31 mouse cellular contexts compared by ENCODE assay signal in the genomic region with DNA sequence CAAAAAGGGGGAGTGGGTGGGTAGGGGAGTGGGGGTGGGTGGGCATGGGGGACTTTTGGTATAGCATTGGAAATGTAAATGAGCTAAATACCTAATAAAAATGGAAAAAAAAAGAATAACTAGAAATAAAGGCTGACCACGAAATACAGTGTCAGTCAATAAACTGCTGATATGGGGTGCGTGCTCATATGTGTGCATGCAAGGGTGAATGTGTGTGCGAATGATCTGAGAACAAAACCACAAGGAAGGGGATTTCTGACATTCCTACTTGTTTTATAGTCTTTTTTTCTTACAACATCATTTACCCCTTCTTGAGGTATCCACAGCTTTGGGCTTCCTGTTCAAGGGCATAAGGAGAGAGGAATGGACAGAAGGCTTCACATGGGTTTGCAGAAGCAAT.
"Had no signal": no experiment of that assay in that cellular context is flagged by ENCODE, and none has a peak within 500 bp of the region (broad histone marks: within the 10 kb centered on the region; RNA-seq: fewer than 3 reads in every experiment).

No protein-coding gene starts in this region.

- H3K4me1 ChIP-seq: heart, embryonic 10.5 days; heart, embryonic 12.5 days; heart, embryonic 15.5 days; hindbrain, embryonic 10.5 days; hindbrain, embryonic 12.5 days; hindbrain, embryonic 13.5 days; hindbrain, embryonic 15.5 days; intestine, embryonic 15.5 days; kidney, embryonic 15.5 days had no signal

- H3K4me3 ChIP-seq: heart, embryonic 10.5 days; heart, embryonic 12.5 days; heart, embryonic 13.5 days; heart, embryonic 15.5 days; hindbrain, embryonic 10.5 days; hindbrain, embryonic 12.5 days; hindbrain, embryonic 13.5 days; hindbrain, embryonic 15.5 days; intestine, embryonic 15.5 days; kidney, embryonic 15.5 days; layer of hippocampus, adult 2 months; left cerebral cortex, adult 2 months had no signal

- H3K27me3 ChIP-seq: heart, embryonic 12.5 days; heart, embryonic 13.5 days; heart, embryonic 15.5 days; hindbrain, embryonic 12.5 days; hindbrain, embryonic 13.5 days; hindbrain, embryonic 15.5 days; intestine, embryonic 15.5 days; kidney, embryonic 15.5 days had no signal

- H3K9ac ChIP-seq: heart, embryonic 12.5 days; heart, embryonic 13.5 days; heart, embryonic 15.5 days; hindbrain, embryonic 12.5 days; hindbrain, embryonic 13.5 days; hindbrain, embryonic 14.5 days; hindbrain, embryonic 15.5 days; intestine, embryonic 15.5 days; kidney, embryonic 15.5 days had no signal

- H3K9me3 ChIP-seq: heart, embryonic 10.5 days; heart, embryonic 12.5 days; heart, embryonic 13.5 days; heart, embryonic 15.5 days; hindbrain, embryonic 10.5 days; hindbrain, embryonic 12.5 days; hindbrain, embryonic 13.5 days; hindbrain, embryonic 15.5 days; intestine, embryonic 15.5 days; kidney, embryonic 15.5 days had no signal

- DNase-seq: heart, postnatal 10 days; heart, postnatal 14 days; heart, postnatal 36 days; heart, postnatal 4 days; kidney, adult 11 months; kidney, adult 18-20 months; kidney, adult 2 months; kidney, adult 8-10 months; kidney, adult 9 months; kidney, postnatal 10 days; kidney, postnatal 14 days; kidney, postnatal 25 days; kidney, postnatal 36 days; kidney, postnatal 4 days; layer of hippocampus, adult 9-11 months; layer of hippocampus, postnatal 36 days had no signal

- H3K27ac ChIP-seq: heart, embryonic 10.5 days; heart, embryonic 13.5 days; heart, embryonic 15.5 days; hindbrain, embryonic 10.5 days; hindbrain, embryonic 12.5 days; hindbrain, embryonic 13.5 days; hindbrain, embryonic 14.5 days; hindbrain, embryonic 15.5 days; hindbrain, postnatal 0 days; intestine, embryonic 15.5 days; kidney, embryonic 15.5 days; kidney, postnatal 0 days; layer of hippocampus, adult 2 months; left cerebral cortex, adult 2 months had no signal

- H3K36me3 ChIP-seq: heart, embryonic 10.5 days; heart, embryonic 12.5 days; heart, embryonic 13.5 days; heart, embryonic 15.5 days; hindbrain, embryonic 10.5 days; hindbrain, embryonic 12.5 days; hindbrain, embryonic 13.5 days; hindbrain, embryonic 15.5 days; intestine, embryonic 15.5 days; kidney, embryonic 15.5 days had no signal
